Mouse (Mus musculus) limb, embryonic 13.5 days (tissue): ENCODE results near the gene Zfp618. TPM values are rescaled to one million over a fixed set of nuclear protein-coding genes. Genes with fewer than 3 reads are reported as not detected.

Experiments
- ATAC-seq: fragments of 200-750 bp; cut with Nextera tagmentation; 2 replicates; pipeline ENCODE4 v1.8.0; 2017; ENCODE audit warnings: low read depth, moderate number of reproducible peaks, moderate TSS enrichment; ENCODE audit not compliant: low FRiP score
- H3K27ac ChIP-seq: fragments of 300-500 bp; sonication (generic); 2 replicates; pipeline ENCODE4 v1.5.1; 2015; ENCODE audit warnings: inconsistent platforms, mild to moderate bottlenecking, moderate library complexity
- H3K27me3 ChIP-seq: fragments of 300-500 bp; sonication (generic); 2 replicates; pipeline ENCODE4 v1.6.1; 2015; ENCODE audit warnings: mild to moderate bottlenecking, inconsistent platforms
- H3K36me3 ChIP-seq: fragments of 300-500 bp; sonication (generic); 2 replicates; pipeline ENCODE4 v1.6.1; 2015; ENCODE audit warnings: inconsistent platforms, mild to moderate bottlenecking, moderate library complexity
- H3K4me1 ChIP-seq: fragments of 300-500 bp; sonication (generic); 2 replicates; pipeline ENCODE4 v1.6.1; 2015; ENCODE audit warnings: inconsistent platforms
- H3K4me2 ChIP-seq: fragments of 300-500 bp; sonication (generic); replicated peaks from 2 replicates; pipeline ENCODE4 v1.6.1; 2015; ENCODE audit warnings: inconsistent platforms, mild to moderate bottlenecking, moderate library complexity
- H3K4me3 ChIP-seq: fragments of 300-500 bp; sonication (generic); 2 replicates; pipeline ENCODE4 v1.5.1; 2015; ENCODE audit warnings: moderate library complexity, mild to moderate bottlenecking, inconsistent platforms
- H3K9ac ChIP-seq: fragments of 300-500 bp; sonication (generic); 2 replicates; pipeline ENCODE4 v1.6.1; 2015; ENCODE audit warnings: mild to moderate bottlenecking, inconsistent platforms
- H3K9me3 ChIP-seq: fragments of 300-500 bp; sonication (generic); 2 replicates; pipeline ENCODE4 v1.6.1; 2016; ENCODE audit warnings: inconsistent platforms
- WGBS: fragments of 180-500 bp; shearing (Covaris S2); methylation state at CpG from one replicate; pipeline ENCODE4 v1.1.7; 2015; 5-methylcytosine and 5-hydroxymethylcytosine counted together
- polyA plus RNA-seq: library from polyadenylated mRNA; unstranded; fragments of >200 nt; fragmentation: Nextera tagmentation; extraction: Ambion mirVana; gene quantifications from 2 replicates; pipeline ENCODE4 v1.2.1, GENCODE M21; 2015

The Zfp618 gene
- polyA plus RNA-seq, 1 experiment from 2014 or later: 39.2 TPM

- Histone ChIP-seq H3K9me3 (no peaks in the 10 kb centered on the region), H3K27me3 (no peaks in the 10 kb centered on the region), H3K36me3 (no peaks in the 10 kb centered on the region), H3K4me2 (no peak overlapping the region), H3K27ac (no peak overlapping the region), H3K9ac (no peak overlapping the region), H3K4me3 (no peak overlapping the region), H3K4me1 (peaks cover 75% of the 10 kb centered on the region)
- ATAC-seq: no peak
- WGBS: 90% methylated on average over 2 of the region's 2 CpGs
These were observed 9.5 kb downstream of the Zfp618 start for GRCm38 (mm10) chr4:62974901-62975300.

- H3K4me2 ChIP-seq: no peak overlapping the region
- no peak overlapping the region for H3K9ac ChIP-seq
- H3K36me3 ChIP-seq: no peaks in the 10 kb centered on the region
- H3K9me3 ChIP-seq: no peaks in the 10 kb centered on the region
- H3K27me3 ChIP-seq: no peaks in the 10 kb centered on the region
- no peak overlapping the region for H3K4me3 ChIP-seq
- H3K27ac ChIP-seq: no peak overlapping the region
- 84% methylated on average over 6 of the region's 6 CpGs for WGBS
- peaks cover 72% of the 10 kb centered on the region for H3K4me1 ChIP-seq
- no peak for ATAC-seq
These were observed 10.2 kb downstream of the Zfp618 start for GRCm38 (mm10) chr4:62975541-62975940.

DNA sequence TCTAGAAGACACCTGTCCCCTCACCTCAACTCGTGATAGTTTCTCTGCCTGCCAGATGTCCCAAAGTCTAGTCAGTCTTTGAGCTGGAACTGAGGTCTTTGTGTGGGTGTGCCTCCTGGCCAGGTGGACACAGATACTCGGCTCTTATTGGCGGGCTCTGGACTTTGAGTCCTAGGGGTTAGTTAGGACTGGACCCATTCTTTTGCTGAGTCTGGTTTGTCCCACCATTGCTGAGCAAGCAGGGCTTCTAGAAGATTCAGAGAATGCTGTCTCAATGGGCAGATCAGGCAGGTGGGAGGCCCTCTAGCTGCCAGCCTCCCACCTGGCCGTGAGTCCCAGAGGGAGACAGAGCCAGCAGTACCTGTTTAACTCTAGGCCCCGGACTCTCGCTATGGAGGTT is 12.1 kb downstream of the Zfp618 start:
- no peak overlapping the region for H3K9ac ChIP-seq
- peaks cover 3% of the 10 kb centered on the region; the same call in 1 of the 2 replicates for H3K36me3 ChIP-seq
- ATAC-seq: no peak
- H3K4me2 ChIP-seq: no peak overlapping the region
- H3K27ac ChIP-seq: no peak overlapping the region
- no peaks in the 10 kb centered on the region for H3K9me3 ChIP-seq
- peaks cover 55% of the 10 kb centered on the region for H3K4me1 ChIP-seq
- H3K27me3 ChIP-seq: no peaks in the 10 kb centered on the region
- WGBS: 71% methylated on average over 6 of the region's 6 CpGs
- H3K4me3 ChIP-seq: no peak overlapping the region

DNA sequence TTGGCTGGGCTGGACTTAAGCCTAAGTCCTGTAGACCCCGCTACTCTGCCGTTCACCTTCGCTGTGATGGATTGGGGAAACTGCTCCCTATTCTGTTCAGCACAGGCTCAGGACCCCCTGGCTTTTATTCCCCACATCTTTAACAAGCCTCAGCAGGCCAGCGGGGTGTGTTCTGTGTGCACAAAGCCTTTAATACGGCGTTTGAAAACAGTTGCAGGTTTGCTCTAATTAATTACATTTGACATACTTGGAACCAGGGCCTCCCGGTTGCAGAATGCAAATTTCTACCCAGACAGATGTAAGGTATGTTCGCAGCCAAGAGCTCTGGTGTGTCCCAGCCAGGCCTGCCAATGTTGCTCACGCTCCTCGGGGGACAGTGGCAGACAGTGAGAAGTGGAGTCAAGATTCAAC is 13.1 kb downstream of the Zfp618 start:
- ATAC-seq: 0 out of 2 replicates have a peak, but pooled peaks have one; percentile 3
- Histone ChIP-seq H3K9me3 (no peaks in the 10 kb centered on the region), H3K36me3 (peaks cover 3% of the 10 kb centered on the region; the same call in 1 of the 2 replicates), H3K27ac (peak overlapping the region; percentile 45; the same call in 1 of the 2 replicates), H3K9ac (0 out of 2 replicates have a peak overlapping the region, but pooled peaks have one; percentile 19), H3K4me3 (no peak overlapping the region), H3K4me2 (peak overlapping the region; percentile 19; the same call in 1 of the 2 replicates), H3K27me3 (no peaks in the 10 kb centered on the region), H3K4me1 (peaks cover 52% of the 10 kb centered on the region)
- 24% methylated on average over 10 of the region's 10 CpGs for WGBS

DNA sequence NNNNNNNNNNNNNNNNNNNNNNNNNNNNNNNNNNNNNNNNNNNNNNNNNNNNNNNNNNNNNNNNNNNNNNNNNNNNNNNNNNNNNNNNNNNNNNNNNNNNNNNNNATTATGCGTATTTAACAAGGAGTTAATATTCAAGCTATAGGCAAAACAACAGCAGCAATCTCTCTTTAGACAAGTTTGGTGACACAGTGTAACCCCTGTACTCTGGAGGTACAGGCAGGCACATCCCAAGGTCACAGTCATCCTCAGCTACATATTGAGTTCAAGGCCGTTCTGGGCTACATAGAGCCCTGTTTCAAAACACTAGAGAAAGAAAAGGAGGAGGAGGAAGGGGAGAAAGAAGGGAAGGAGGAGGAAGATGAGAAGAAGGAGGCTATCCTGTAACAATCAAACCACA is 16.2 kb downstream of the Zfp618 start:
- no peak overlapping the region for H3K4me3 ChIP-seq
- ATAC-seq: no peak
- H3K9ac ChIP-seq: no peak overlapping the region
- no peak overlapping the region for H3K4me2 ChIP-seq
- H3K9me3 ChIP-seq: no peaks in the 10 kb centered on the region
- H3K4me1 ChIP-seq: peaks cover 35% of the 10 kb centered on the region
- H3K27me3 ChIP-seq: no peaks in the 10 kb centered on the region
- WGBS: 98% methylated on average over 2 of the region's 2 CpGs
- peaks cover 11% of the 10 kb centered on the region; the same call in 1 of the 2 replicates for H3K36me3 ChIP-seq
- no peak overlapping the region for H3K27ac ChIP-seq

DNA sequence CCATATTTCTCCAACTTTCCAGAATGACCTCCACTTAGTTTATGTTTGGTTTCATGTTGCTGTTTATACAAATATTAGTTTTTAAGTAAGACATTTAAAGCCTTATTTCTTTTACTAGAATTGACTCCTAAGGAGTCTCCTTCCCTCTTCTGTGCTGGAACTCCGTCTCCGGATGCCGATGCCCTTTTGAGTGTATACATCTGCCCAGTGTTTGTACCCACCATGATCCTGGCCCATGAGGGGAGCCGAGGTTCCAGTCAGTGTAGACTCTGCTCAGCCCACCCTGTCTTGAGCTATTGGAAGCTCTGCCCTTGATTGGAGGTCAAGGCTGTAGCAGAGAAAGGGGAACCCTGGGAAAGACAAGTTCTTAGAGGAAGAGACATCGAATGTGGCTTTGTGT is 18.2 kb downstream of the Zfp618 start:
- 92% methylated on average over 5 of the region's 5 CpGs for WGBS
- no peak overlapping the region for H3K4me2 ChIP-seq
- H3K9ac ChIP-seq: no peak overlapping the region
- peaks cover 17% of the 10 kb centered on the region for H3K4me1 ChIP-seq
- H3K27me3 ChIP-seq: no peaks in the 10 kb centered on the region
- no peak for ATAC-seq
- H3K27ac ChIP-seq: no peak overlapping the region
- H3K36me3 ChIP-seq: peaks cover 11% of the 10 kb centered on the region; the same call in 1 of the 2 replicates
- H3K4me3 ChIP-seq: no peak overlapping the region
- no peaks in the 10 kb centered on the region for H3K9me3 ChIP-seq

DNA sequence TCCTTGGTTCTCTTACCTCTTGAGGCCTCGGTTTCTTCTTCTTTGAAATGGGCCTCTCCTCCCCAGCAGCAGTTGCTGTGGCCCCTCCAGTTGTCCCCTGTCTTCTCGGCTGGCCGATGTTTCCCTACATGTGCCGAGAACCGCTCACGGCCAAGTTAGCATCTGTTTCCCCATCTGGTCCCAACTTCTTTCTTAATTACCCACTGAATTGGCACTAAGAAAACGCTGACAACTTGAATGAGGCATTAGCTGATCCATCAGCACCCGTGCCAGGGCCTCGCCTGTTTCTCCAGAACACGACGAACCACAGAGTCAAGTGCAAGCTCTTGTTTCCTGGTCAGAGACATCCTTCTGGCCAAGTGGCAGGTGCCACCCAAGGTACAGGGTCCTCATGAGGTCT is 26.0 kb downstream of the Zfp618 start:
- H3K4me3 ChIP-seq: no peak overlapping the region
- ATAC-seq: no peak
- H3K4me2 ChIP-seq: no peak overlapping the region
- WGBS: 79% methylated on average over 11 of the region's 11 CpGs
- H3K9ac ChIP-seq: no peak overlapping the region
- H3K27me3 ChIP-seq: no peaks in the 10 kb centered on the region
- 0 out of 2 replicates have a peak, but pooled peaks cover 5% of the 10 kb centered on the region for H3K9me3 ChIP-seq
- H3K27ac ChIP-seq: no peak overlapping the region
- H3K36me3 ChIP-seq: peaks cover 30% of the 10 kb centered on the region
- H3K4me1 ChIP-seq: peaks cover 11% of the 10 kb centered on the region; the same call in 1 of the 2 replicates

GRCm38 (mm10) chr4:62993190-62993589 is 27.8 kb downstream of the Zfp618 start:
- Histone ChIP-seq H3K9ac (no peak overlapping the region), H3K27me3 (no peaks in the 10 kb centered on the region), H3K36me3 (peaks cover 45% of the 10 kb centered on the region), H3K4me2 (no peak overlapping the region), H3K4me1 (peaks cover 25% of the 10 kb centered on the region), H3K9me3 (0 out of 2 replicates have a peak, but pooled peaks cover 5% of the 10 kb centered on the region), H3K4me3 (no peak overlapping the region), H3K27ac (no peak overlapping the region; the same call in 1 of the 2 replicates)
- ATAC-seq: no peak
- 87% methylated on average over 2 of the region's 2 CpGs for WGBS

GRCm38 (mm10) chr4:62997606-62998005 is 32.2 kb downstream of the Zfp618 start:
- Histone ChIP-seq H3K9ac (peak overlapping the region; percentile 35; the same call in 1 of the 2 replicates), H3K4me2 (no peak overlapping the region), H3K27ac (peak overlapping the region; percentile 64; the same call in 1 of the 2 replicates), H3K9me3 (0 out of 2 replicates have a peak, but pooled peaks cover 5% of the 10 kb centered on the region), H3K4me1 (peaks cover 52% of the 10 kb centered on the region), H3K36me3 (peaks cover 44% of the 10 kb centered on the region), H3K4me3 (no peak overlapping the region), H3K27me3 (no peaks in the 10 kb centered on the region)
- 83% methylated on average over 6 of the region's 6 CpGs for WGBS
- ATAC-seq: no peak

GRCm38 (mm10) chr4:62998431-62998835 is 33.1 kb downstream of the Zfp618 start:
- Histone ChIP-seq H3K9ac (peak overlapping the region; percentile 35; the same call in 1 of the 2 replicates), H3K4me1 (peaks cover 46% of the 10 kb centered on the region), H3K4me2 (peak overlapping the region; percentile 30), H3K27ac (peak overlapping the region; percentile 64; the same call in 1 of the 2 replicates), H3K27me3 (no peaks in the 10 kb centered on the region), H3K4me3 (no peak overlapping the region), H3K9me3 (0 out of 2 replicates have a peak, but pooled peaks cover 5% of the 10 kb centered on the region), H3K36me3 (peaks cover 44% of the 10 kb centered on the region)
- WGBS: 15% methylated on average over 5 of the region's 5 CpGs
- peak; percentile 80 for ATAC-seq

- Histone ChIP-seq H3K27ac (peak overlapping the region; percentile 64; the same call in 1 of the 2 replicates), H3K4me1 (peaks cover 48% of the 10 kb centered on the region), H3K9ac (peak overlapping the region; percentile 5; the same call in 1 of the 2 replicates), H3K36me3 (peaks cover 39% of the 10 kb centered on the region), H3K9me3 (0 out of 2 replicates have a peak, but pooled peaks cover 5% of the 10 kb centered on the region), H3K4me3 (no peak overlapping the region), H3K4me2 (peak overlapping the region; percentile 30; the same call in 1 of the 2 replicates), H3K27me3 (no peaks in the 10 kb centered on the region)
- peak; percentile 34; the same call in 1 of the 2 replicates for ATAC-seq
- 50% methylated on average over 6 of the region's 6 CpGs for WGBS
These were observed 33.5 kb downstream of the Zfp618 start for GRCm38 (mm10) chr4:62998908-62999307.

- 68% methylated on average over 4 of the region's 4 CpGs for WGBS
- Histone ChIP-seq H3K27me3 (no peaks in the 10 kb centered on the region), H3K9ac (no peak overlapping the region), H3K4me3 (no peak overlapping the region), H3K9me3 (0 out of 2 replicates have a peak, but pooled peaks cover 5% of the 10 kb centered on the region), H3K4me2 (no peak overlapping the region), H3K36me3 (peaks cover 37% of the 10 kb centered on the region), H3K4me1 (peaks cover 52% of the 10 kb centered on the region), H3K27ac (peak overlapping the region; percentile 64; the same call in 1 of the 2 replicates)
- no peak for ATAC-seq
These were observed 33.9 kb downstream of the Zfp618 start for GRCm38 (mm10) chr4:62999321-62999720.
